ENCODE assay signal across 17 mouse cellular contexts in genomic region chr4:41399904-41400303, GRCm38 (mm10). TPM values are rescaled to one million over a fixed set of nuclear protein-coding genes. Genes with fewer than 3 reads are reported as not detected.
DNase-seq lines count a peak whose midpoint lies in the region; ATAC-seq and TF ChIP-seq lines count a peak whose summit lies in the region.
"Had no signal": no experiment of that assay in that cellular context is flagged by ENCODE, and none has a peak within 500 bp of the region (broad histone marks: within the 10 kb centered on the region; RNA-seq: fewer than 3 reads in every experiment).

No protein-coding gene starts in this region.

- no peaks in the 10 kb centered on the region for H3K4me1 ChIP-seq in liver, postnatal 0 days (ENCODE audit: insufficient read depth)
- H3K4me1 ChIP-seq: heart, embryonic 13.5 days; limb, embryonic 15.5 days had no signal

- 87% methylated on average over 5 of the region's 5 CpGs for WGBS in liver, postnatal 0 days (ENCODE audit: insufficient replicate concordance)

- no peak overlapping the region for H3K4me2 ChIP-seq in liver, postnatal 0 days (ENCODE audit: low read depth, low read length)
- H3K4me2 ChIP-seq: heart, embryonic 13.5 days; hindbrain, embryonic 14.5 days; limb, embryonic 15.5 days had no signal

- H3K9me3 ChIP-seq in liver, postnatal 0 days (ENCODE audit: low read length) = no peaks in the 10 kb centered on the region
- H3K9me3 ChIP-seq: heart, embryonic 13.5 days; limb, embryonic 15.5 days had no signal

- TF ChIP-seq CTCF in liver, postnatal 0 days (IDR thresholded peaks at IDR 0.05; ENCODE audit: low read depth) = no peak

- DNase-seq in adrenal gland, postnatal 36 days = peak; percentile 16 to 18
- DNase-seq in adrenal gland, adult 18-20 months (ENCODE audit: low spot score in 2 of 2) = no peak
- DNase-seq in urinary bladder, postnatal 14 days (ENCODE audit: low spot score) = peak; percentile 44
- DNase-seq in urinary bladder, postnatal 10 days (ENCODE audit: low spot score) = no peak
- peak; percentile 83 for DNase-seq in gastrocnemius, postnatal 25 days
- no peak for DNase-seq in retina, postnatal 1 day
- no peak for DNase-seq in liver, postnatal 0 days
- no peak for DNase-seq in cerebellum, postnatal 14 days
- DNase-seq: forebrain, postnatal 0 days; lung, adult 2 months; right cerebral cortex, adult 18-20 months; thymus, postnatal 4 days had no signal

- H3K36me3 ChIP-seq in liver, postnatal 0 days (replicated peaks; ENCODE audit: insufficient read depth, low read length) = peaks cover 25% of the 10 kb centered on the region

- no peak for TF ChIP-seq EP300 in liver, postnatal 0 days (IDR thresholded peaks at IDR 0.05; ENCODE audit: low read depth)

- ATAC-seq in liver, postnatal 0 days = no peak
- ATAC-seq: forebrain, postnatal 0 days had no signal

- H3K27ac ChIP-seq in liver, postnatal 0 days (ENCODE audit: low read depth) = no peak overlapping the region
- H3K27ac ChIP-seq: heart, embryonic 13.5 days; hindbrain, embryonic 14.5 days; layer of hippocampus, adult 2 months; limb, embryonic 15.5 days; stomach, postnatal 0 days had no signal

- H3K27me3 ChIP-seq in liver, postnatal 0 days (ENCODE audit: insufficient read depth, low read length) = no peaks in the 10 kb centered on the region
- H3K27me3 ChIP-seq: heart, embryonic 13.5 days; limb, embryonic 15.5 days had no signal

- no peak overlapping the region for H3K4me3 ChIP-seq in liver, postnatal 0 days (ENCODE audit: low read depth, low read length)
- H3K4me3 ChIP-seq: heart, embryonic 13.5 days; layer of hippocampus, adult 2 months; limb, embryonic 15.5 days had no signal

- H3K9ac ChIP-seq in liver, postnatal 0 days (replicated peaks) = no peak overlapping the region
- H3K9ac ChIP-seq: forebrain, postnatal 0 days; heart, embryonic 13.5 days; hindbrain, embryonic 14.5 days; limb, embryonic 15.5 days had no signal

RNA-seq across cellular contexts. Expression of gene Ubap1, which starts 51.1 kb away (rescaled TPM):
- 10 to 100 TPM; 46.1 to 46.7 TPM for total RNA-seq in adrenal gland, postnatal 36 days (2021)
- 10 to 100 TPM; 52.3 to 56.9 TPM for total RNA-seq in adrenal gland, adult 18-20 months (2021)
- 10 to 100 TPM; 30.2 to 33.2 TPM for total RNA-seq in gastrocnemius, postnatal 25 days (2021)
- polyA plus RNA-seq in liver, postnatal 0 days (2015; fragmentation: Nextera tagmentation; extraction: Ambion mirVana) = 25.6 and 28.6 TPM in 2 replicates

Comparison
In these comparisons a context has a peak if more than half of its experiments do, and no peak if none do; other contexts are left out.
1. DNase-seq: peak in adrenal gland, postnatal 36 days (2 of 2), urinary bladder, postnatal 14 days (single experiment) and gastrocnemius, postnatal 25 days (single experiment); none in adrenal gland, adult 18-20 months (0 of 2), urinary bladder, postnatal 10 days (single experiment), retina, postnatal 1 day (single experiment), liver, postnatal 0 days (single experiment) and cerebellum, postnatal 14 days (0 of 2).